Mouse (Mus musculus): ENCODE results near the gene Pabpn1l.

DNA sequence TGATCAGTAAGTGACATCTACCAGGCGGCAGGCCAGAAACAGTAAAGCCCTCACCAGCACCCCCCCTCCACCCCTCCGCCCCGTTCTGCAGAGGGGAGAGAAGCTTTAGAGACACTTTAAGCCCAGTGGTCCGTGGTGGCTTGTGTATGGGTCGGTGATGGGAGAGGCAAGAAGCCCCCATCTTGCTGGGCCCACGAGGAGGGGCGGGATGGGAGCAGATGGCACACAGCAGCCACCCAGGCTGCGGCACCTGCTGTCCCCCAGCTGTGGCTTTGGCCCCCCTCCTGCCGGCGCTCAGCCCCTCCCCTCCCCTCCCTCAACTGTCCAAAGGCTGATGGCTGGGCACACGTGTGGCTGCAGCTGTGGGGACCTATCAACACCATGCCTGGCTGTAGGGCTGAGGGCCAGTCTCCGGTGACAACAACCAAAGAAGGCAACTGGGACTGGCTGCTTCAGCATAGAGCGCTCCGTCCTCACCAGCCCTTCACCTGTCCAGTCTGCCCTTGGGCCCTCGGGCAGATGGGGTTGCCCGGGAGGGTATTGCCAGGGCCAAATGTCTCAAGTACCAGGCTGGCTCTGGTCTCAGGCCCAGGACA is 28.9 kb upstream of the Pabpn1l start:
- no peak for TF ChIP-seq POLR2A (IDR thresholded peaks at IDR 0.05; ENCODE audit: control insufficient read depth, low read depth, low read length)
- TF ChIP-seq CTCF (IDR thresholded peaks at IDR 0.05; ENCODE audit: control insufficient read depth, insufficient read depth, insufficient replicate concordance, low read depth, low read length), result no peak
